Mouse (Mus musculus) liver, postnatal 0 days (tissue): ENCODE measurements at regions not wholly inside any gene's neighbourhood (a gene's known extent, or its start where the extent isn't known, plus 50 kb on each side); places are given as distances from the start of the nearest gene placed in this dataset.

Experiments used
- ATAC-seq: fragments of 200-750 bp; cut with Nextera tagmentation; 2 replicates; pipeline ENCODE4 v1.8.0; 2017; ENCODE audit warnings: mild to moderate bottlenecking, moderate library complexity
- DNase-seq: peaks from one replicate; pipeline ENCODE4 v3.0.0-alpha.2; 2016
- H3K27ac ChIP-seq: fragments of 300-500 bp; sonication (generic); 2 replicates; pipeline ENCODE4 v1.5.1; 2014; ENCODE audit warnings: antibody characterized with exemption, moderate library complexity, mild to moderate bottlenecking, low read depth
- H3K27me3 ChIP-seq: fragments of 300-500 bp; sonication (generic); 2 replicates; pipeline ENCODE4 v1.6.1; 2014; ENCODE audit warnings: low read length, control low read depth, mixed read lengths; ENCODE audit not compliant: insufficient read depth
- H3K36me3 ChIP-seq: fragments of 300-500 bp; sonication (generic); replicated peaks from 2 replicates; pipeline ENCODE4 v1.6.1; 2014; ENCODE audit warnings: mild to moderate bottlenecking, control low read depth, low read length, moderate library complexity, mixed read lengths; ENCODE audit not compliant: insufficient read depth
- H3K4me1 ChIP-seq: fragments of 300-500 bp; sonication (generic); 2 replicates; pipeline ENCODE4 v1.6.1; 2014; ENCODE audit warnings: antibody characterized with exemption, mild to moderate bottlenecking, control low read depth; ENCODE audit not compliant: insufficient read depth
- H3K4me2 ChIP-seq: fragments of 300-500 bp; sonication (generic); 2 replicates; pipeline ENCODE4 v1.6.1; 2014; ENCODE audit warnings: low read depth, mild to moderate bottlenecking, low read length, moderate library complexity, mixed read lengths
- H3K4me3 ChIP-seq: fragments of 300-500 bp; sonication (generic); 2 replicates; pipeline ENCODE4 v1.5.1; 2014; ENCODE audit warnings: low read depth, low read length
- H3K9ac ChIP-seq: fragments of 300-500 bp; sonication (generic); replicated peaks from 2 replicates; pipeline ENCODE4 v1.6.1; 2014; ENCODE audit warnings: mild to moderate bottlenecking, moderate library complexity
- H3K9me3 ChIP-seq: fragments of 300-500 bp; sonication (generic); 2 replicates; pipeline ENCODE4 v1.6.1; 2016; ENCODE audit warnings: mild to moderate bottlenecking, control low read depth, low read length, mixed read lengths
- CTCF ChIP-seq: sonication (generic); IDR thresholded peaks from 2 replicates; pipeline ENCODE4 v1.5.1; 2016; ENCODE audit warnings: antibody characterized with exemption, low read depth
- EP300 ChIP-seq: IDR thresholded peaks from 2 replicates; pipeline ENCODE4 v1.6.1; 2016; ENCODE audit warnings: antibody characterized with exemption, low read depth, mild to moderate bottlenecking
- WGBS: fragments of 180-500 bp; shearing (Covaris S2); extraction: QIAGEN DNeasy Blood & Tissue Kit; methylation state at CpG from one replicate; pipeline ENCODE4 v1.1.7; 2014; ENCODE audit not compliant: insufficient replicate concordance; 5-methylcytosine and 5-hydroxymethylcytosine counted together

GRCm38 (mm10) chr13:78717686-78718431, 518.3 kb upstream of the Nr2f1 start:
- Histone ChIP-seq H3K9me3 (no peaks in the 10 kb centered on the region), H3K9ac (no peak overlapping the region), H3K4me1 (no peaks in the 10 kb centered on the region), H3K4me2 (no peak overlapping the region), H3K36me3 (no peaks in the 10 kb centered on the region), H3K27ac (no peak overlapping the region), H3K4me3 (no peak overlapping the region), H3K27me3 (no peaks in the 10 kb centered on the region)
- no peak for TF ChIP-seq CTCF
- TF ChIP-seq EP300: no peak
- ATAC-seq (no peak), DNase-seq (no peak)
- 60% methylated on average over 4 of the region's 4 CpGs for WGBS

GRCm38 (mm10) chr13:78717159-78717558, 517.6 kb upstream of the Nr2f1 start:
- Histone ChIP-seq H3K4me2 (no peak overlapping the region), H3K36me3 (no peaks in the 10 kb centered on the region), H3K27me3 (no peaks in the 10 kb centered on the region), H3K4me1 (no peaks in the 10 kb centered on the region), H3K9me3 (no peaks in the 10 kb centered on the region), H3K27ac (no peak overlapping the region), H3K4me3 (no peak overlapping the region), H3K9ac (no peak overlapping the region)
- WGBS: 64% methylated on average over 1 of the region's 1 CpGs
- DNase-seq: no peak
- TF ChIP-seq CTCF (no peak), EP300 (no peak)
- no peak for ATAC-seq

- H3K4me3 ChIP-seq: no peak overlapping the region
- no peaks in the 10 kb centered on the region for H3K9me3 ChIP-seq
- DNase-seq: no peak
- 69% methylated on average over 1 of the region's 1 CpGs for WGBS
- no peak overlapping the region for H3K27ac ChIP-seq
- H3K4me1 ChIP-seq: no peaks in the 10 kb centered on the region
- H3K36me3 ChIP-seq: no peaks in the 10 kb centered on the region
- no peaks in the 10 kb centered on the region for H3K27me3 ChIP-seq
- TF ChIP-seq EP300 (no peak), CTCF (no peak)
- no peak for ATAC-seq
- H3K9ac ChIP-seq: no peak overlapping the region
- H3K4me2 ChIP-seq: no peak overlapping the region
Observed at GRCm38 (mm10) chr13:78704693-78705092, 505.1 kb upstream of the Nr2f1 start.

- H3K4me1 ChIP-seq: no peaks in the 10 kb centered on the region
- H3K36me3 ChIP-seq: no peaks in the 10 kb centered on the region
- ATAC-seq (no peak), DNase-seq (no peak)
- TF ChIP-seq CTCF (no peak), EP300 (no peak)
- H3K4me2 ChIP-seq: no peak overlapping the region
- H3K27me3 ChIP-seq: no peaks in the 10 kb centered on the region
- no peak overlapping the region for H3K9ac ChIP-seq
- WGBS: 45% methylated on average over 3 of the region's 3 CpGs
- no peaks in the 10 kb centered on the region for H3K9me3 ChIP-seq
- no peak overlapping the region for H3K27ac ChIP-seq
- H3K4me3 ChIP-seq: no peak overlapping the region
Observed at GRCm38 (mm10) chr13:78697814-78698519, 498.4 kb upstream of the Nr2f1 start.

GRCm38 (mm10) chr13:78679255-78679895, 479.8 kb upstream of the Nr2f1 start:
- TF ChIP-seq EP300 (no peak), CTCF (no peak)
- H3K4me2 ChIP-seq: no peak overlapping the region
- no peaks in the 10 kb centered on the region; the same call in 1 of the 2 replicates for H3K9me3 ChIP-seq
- 45% methylated on average over 4 of the region's 4 CpGs for WGBS
- no peaks in the 10 kb centered on the region for H3K4me1 ChIP-seq
- no peak overlapping the region for H3K4me3 ChIP-seq
- H3K36me3 ChIP-seq: no peaks in the 10 kb centered on the region
- DNase-seq (no peak), ATAC-seq (no peak)
- no peak overlapping the region for H3K27ac ChIP-seq
- H3K27me3 ChIP-seq: no peaks in the 10 kb centered on the region
- H3K9ac ChIP-seq: no peak overlapping the region

GRCm38 (mm10) chr13:78678241-78678640, 478.7 kb upstream of the Nr2f1 start:
- TF ChIP-seq CTCF: no peak
- TF ChIP-seq EP300: no peak
- WGBS: 76% methylated on average over 7 of the region's 7 CpGs
- DNase-seq: no peak
- H3K9me3 ChIP-seq: no peaks in the 10 kb centered on the region
- no peak overlapping the region for H3K4me3 ChIP-seq
- no peak overlapping the region for H3K27ac ChIP-seq
- ATAC-seq: no peak
- no peaks in the 10 kb centered on the region for H3K4me1 ChIP-seq
- H3K36me3 ChIP-seq: no peaks in the 10 kb centered on the region
- H3K9ac ChIP-seq: no peak overlapping the region
- no peak overlapping the region for H3K4me2 ChIP-seq
- H3K27me3 ChIP-seq: no peaks in the 10 kb centered on the region
